Mouse (Mus musculus): ENCODE results near the gene Dffa.

GRCm38 (mm10) chr4:149078261-149078660 is 25.7 kb upstream of the Dffa start:
- TF ChIP-seq CTCF (conservative IDR thresholded peaks at IDR 0.05; ENCODE audit: low read length) (no peak), POU5F1 (IDR thresholded peaks at IDR 0.05; ENCODE audit: borderline replicate concordance, low read length) (no peak)
